Mouse (Mus musculus): ENCODE measurements around the gene Tbc1d8. TPM values are rescaled to one million over a fixed set of nuclear protein-coding genes. Genes with fewer than 3 reads are reported as not detected.

Tbc1d8 gene
- total and polyA plus RNA-seq, 2 experiments from 2014 or later: 7.8 to 17.4 TPM

DNA sequence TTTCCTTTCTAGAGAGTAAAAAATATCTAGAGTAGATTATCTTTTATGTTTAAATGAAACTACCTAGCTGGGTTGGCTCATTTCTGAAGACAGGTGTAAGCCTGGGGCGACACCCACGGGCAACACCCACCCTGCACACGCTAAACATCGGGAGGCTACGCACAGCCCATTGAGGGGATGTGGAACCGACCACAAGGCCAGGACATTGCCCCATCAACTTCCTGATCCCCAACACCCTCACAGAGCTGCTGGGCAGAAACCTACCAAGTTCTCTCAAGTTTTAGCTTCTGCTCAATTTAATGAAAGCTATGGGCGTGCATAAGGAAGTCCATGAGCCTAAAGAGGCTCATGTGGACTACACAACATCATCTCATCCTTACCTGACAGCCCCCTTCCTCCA, 9.6 kb downstream of the Tbc1d8 start:
- Histone ChIP-seq H3K4me3 (ENCODE audit: low read length) (no peak overlapping the region), H3K27ac (no peak overlapping the region), H3K27me3 (ENCODE audit: insufficient read depth, low read length) (no peaks in the 10 kb centered on the region), H3K4me2 (ENCODE audit: low read depth, low read length) (no peak overlapping the region), H3K9ac (replicated peaks; ENCODE audit: low read length) (no peak overlapping the region), H3K9me3 (ENCODE audit: low read length) (0 out of 2 replicates have a peak, but pooled peaks cover 2% of the 10 kb centered on the region), H3K36me3 (ENCODE audit: insufficient read depth, low read length) (no peaks in the 10 kb centered on the region), H3K4me1 (ENCODE audit: insufficient read depth, low read length) (no peaks in the 10 kb centered on the region)
- ATAC-seq: no peak
- no peak for DNase-seq (ENCODE audit: low spot score)
- WGBS: 91% methylated on average over 7 of the region's 7 CpGs
- TF ChIP-seq CTCF (IDR thresholded peaks at IDR 0.05; ENCODE audit: low read depth): no peak

DNA sequence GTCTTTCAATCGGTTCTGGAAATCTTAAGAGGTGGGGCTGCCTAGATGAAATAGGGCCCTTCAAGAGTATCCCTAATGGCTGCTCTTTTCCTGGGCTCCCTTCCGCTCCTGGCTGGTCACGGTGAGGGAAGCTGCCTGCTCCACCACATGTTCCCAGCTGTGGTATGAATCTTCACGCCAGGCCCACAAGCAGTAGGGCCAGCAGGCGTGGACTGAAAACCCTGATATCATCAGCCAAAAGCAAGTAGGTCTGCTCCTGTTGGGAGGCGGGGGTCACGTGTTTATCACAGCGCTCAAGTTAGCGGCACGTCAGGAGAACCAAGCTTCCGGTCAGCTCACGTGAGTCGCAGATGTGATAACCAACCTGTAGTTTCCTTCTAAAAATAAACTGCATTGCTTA, 12.0 kb downstream of the Tbc1d8 start:
- no peak overlapping the region for H3K4me3 ChIP-seq (ENCODE audit: low read length)
- H3K9me3 ChIP-seq (ENCODE audit: low read length): 0 out of 2 replicates have a peak, but pooled peaks cover 2% of the 10 kb centered on the region
- 97% methylated on average over 13 of the region's 13 CpGs for WGBS
- no peak overlapping the region for H3K9ac ChIP-seq (replicated peaks; ENCODE audit: low read length)
- no peaks in the 10 kb centered on the region for H3K27me3 ChIP-seq (ENCODE audit: insufficient read depth, low read length)
- ATAC-seq (no peak), DNase-seq (ENCODE audit: low spot score) (no peak)
- no peaks in the 10 kb centered on the region for H3K4me1 ChIP-seq (ENCODE audit: insufficient read depth, low read length)
- no peak for TF ChIP-seq CTCF (IDR thresholded peaks at IDR 0.05; ENCODE audit: low read depth)
- H3K4me2 ChIP-seq (ENCODE audit: low read depth, low read length): no peak overlapping the region
- H3K36me3 ChIP-seq (ENCODE audit: insufficient read depth, low read length): no peaks in the 10 kb centered on the region
- no peak overlapping the region for H3K27ac ChIP-seq

DNA sequence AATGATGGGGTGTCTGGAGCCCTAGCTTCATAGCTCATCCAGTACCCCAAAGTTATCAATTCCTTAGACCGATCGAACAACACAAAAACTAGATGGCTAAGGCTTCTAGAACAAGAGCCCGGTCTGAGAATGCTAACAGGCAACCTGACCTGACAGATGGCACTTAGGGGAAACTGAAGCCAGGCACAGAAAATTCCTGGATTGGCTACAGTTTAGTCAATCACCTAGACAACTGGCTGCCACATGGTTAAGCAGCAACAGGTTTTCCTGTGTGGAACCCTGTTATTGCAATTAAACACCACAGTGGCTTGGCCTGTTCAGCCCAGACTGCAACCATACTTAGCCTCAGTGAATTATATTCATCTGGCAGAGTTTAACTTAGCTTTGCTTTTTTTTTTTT, 13.8 kb downstream of the Tbc1d8 start:
- Histone ChIP-seq H3K4me2 (ENCODE audit: low read depth, low read length) (no peak overlapping the region), H3K4me3 (ENCODE audit: low read length) (no peak overlapping the region), H3K9ac (replicated peaks; ENCODE audit: low read length) (no peak overlapping the region), H3K36me3 (ENCODE audit: insufficient read depth, low read length) (no peaks in the 10 kb centered on the region), H3K4me1 (ENCODE audit: insufficient read depth, low read length) (no peaks in the 10 kb centered on the region), H3K9me3 (ENCODE audit: low read length) (no peaks in the 10 kb centered on the region), H3K27me3 (ENCODE audit: insufficient read depth, low read length) (no peaks in the 10 kb centered on the region), H3K27ac (no peak overlapping the region)
- ATAC-seq (no peak), DNase-seq (ENCODE audit: low spot score) (no peak)
- TF ChIP-seq CTCF (IDR thresholded peaks at IDR 0.05; ENCODE audit: low read depth): no peak
- WGBS: 89% methylated on average over 3 of the region's 3 CpGs

DNA sequence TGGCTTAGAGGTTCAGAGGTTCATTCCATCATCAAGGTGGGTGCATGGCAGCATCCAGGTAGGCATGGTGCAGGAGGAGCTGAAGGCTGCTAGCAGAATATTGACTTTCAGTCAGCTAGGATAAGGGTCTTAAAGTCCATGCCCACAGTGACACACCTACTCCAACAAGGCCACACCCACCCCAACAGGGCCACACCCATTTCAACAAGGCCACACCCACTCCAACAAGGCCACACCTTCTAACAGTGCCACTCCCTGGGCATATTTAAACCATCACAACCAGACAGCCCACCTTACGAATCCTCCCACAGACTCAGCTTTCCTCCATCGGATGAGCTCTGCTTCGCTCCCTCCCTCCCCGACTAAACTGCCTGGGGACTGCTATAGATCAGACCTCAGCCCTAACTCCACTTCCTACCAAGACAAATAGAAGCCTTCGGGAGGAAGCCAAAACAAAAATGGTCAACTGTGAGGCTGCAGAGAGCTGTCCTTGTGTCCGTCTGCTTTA, 15.6 kb downstream of the Tbc1d8 start:
- ATAC-seq (no peak), DNase-seq (ENCODE audit: low spot score) (no peak)
- Histone ChIP-seq H3K4me1 (ENCODE audit: insufficient read depth, low read length) (no peaks in the 10 kb centered on the region), H3K4me2 (ENCODE audit: low read depth, low read length) (no peak overlapping the region), H3K4me3 (ENCODE audit: low read length) (no peak overlapping the region), H3K9me3 (ENCODE audit: low read length) (no peaks in the 10 kb centered on the region), H3K27ac (no peak overlapping the region), H3K27me3 (ENCODE audit: insufficient read depth, low read length) (no peaks in the 10 kb centered on the region), H3K9ac (replicated peaks; ENCODE audit: low read length) (no peak overlapping the region), H3K36me3 (ENCODE audit: insufficient read depth, low read length) (no peaks in the 10 kb centered on the region)
- 93% methylated on average over 6 of the region's 6 CpGs for WGBS
- TF ChIP-seq CTCF (IDR thresholded peaks at IDR 0.05; ENCODE audit: low read depth): no peak

DNA sequence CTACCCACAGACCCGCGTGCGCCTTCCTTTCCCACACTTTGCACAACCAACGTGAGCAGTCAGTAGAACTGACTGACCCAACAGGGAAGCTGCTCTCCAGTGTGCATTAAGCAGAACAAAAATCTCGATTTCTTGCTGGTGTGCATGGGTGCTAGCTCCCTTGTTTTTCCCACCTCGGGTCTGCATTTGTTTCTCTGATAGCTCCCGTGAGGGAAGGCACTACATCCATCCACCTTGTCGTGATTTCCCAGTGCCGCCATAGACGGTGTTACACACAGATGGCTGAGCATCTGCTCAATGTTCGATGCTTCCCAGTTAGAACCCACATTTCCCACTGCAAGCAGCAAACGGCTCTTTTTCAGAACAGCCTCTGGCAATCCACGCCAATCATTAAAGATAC, 16.5 kb downstream of the Tbc1d8 start:
- 78% methylated on average over 13 of the region's 13 CpGs for WGBS

DNA sequence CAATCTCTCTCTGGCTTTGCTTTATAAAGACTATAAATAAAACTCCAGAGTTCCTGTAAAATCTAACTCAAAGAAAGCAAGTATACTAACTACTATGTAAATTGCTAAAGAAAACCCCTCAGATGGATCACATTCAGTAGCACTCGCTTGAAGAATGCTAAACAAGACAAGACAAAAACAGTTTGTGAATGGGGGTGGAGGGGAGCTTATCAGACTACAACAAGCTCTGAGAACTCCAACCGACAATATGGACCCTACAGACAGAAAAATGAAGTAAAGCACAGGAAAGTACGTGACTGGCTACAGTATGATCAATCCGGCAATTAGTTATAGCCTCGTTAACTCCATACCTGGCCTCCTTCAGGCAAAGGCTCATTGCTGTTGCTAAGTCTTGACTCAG, 18.1 kb downstream of the Tbc1d8 start:
- Histone ChIP-seq H3K4me2 (ENCODE audit: low read depth, low read length) (no peak overlapping the region), H3K4me1 (ENCODE audit: insufficient read depth, low read length) (no peaks in the 10 kb centered on the region)
- 66% methylated on average over 5 of the region's 5 CpGs for WGBS

More for the DNA sequence above, 16.5 kb downstream of the Tbc1d8 start:
- Histone ChIP-seq H3K27me3 (ENCODE audit: insufficient read depth, low read length) (no peaks in the 10 kb centered on the region), H3K9ac (replicated peaks; ENCODE audit: low read length) (no peak overlapping the region), H3K27ac (no peak overlapping the region), H3K36me3 (ENCODE audit: insufficient read depth, low read length) (no peaks in the 10 kb centered on the region), H3K4me1 (ENCODE audit: insufficient read depth, low read length) (no peaks in the 10 kb centered on the region), H3K9me3 (ENCODE audit: low read length) (no peaks in the 10 kb centered on the region), H3K4me3 (ENCODE audit: low read length) (no peak overlapping the region), H3K4me2 (ENCODE audit: low read depth, low read length) (no peak overlapping the region)
- DNase-seq (ENCODE audit: low spot score) (no peak), ATAC-seq (no peak)
- no peak for TF ChIP-seq CTCF (IDR thresholded peaks at IDR 0.05; ENCODE audit: low read depth)

DNA sequence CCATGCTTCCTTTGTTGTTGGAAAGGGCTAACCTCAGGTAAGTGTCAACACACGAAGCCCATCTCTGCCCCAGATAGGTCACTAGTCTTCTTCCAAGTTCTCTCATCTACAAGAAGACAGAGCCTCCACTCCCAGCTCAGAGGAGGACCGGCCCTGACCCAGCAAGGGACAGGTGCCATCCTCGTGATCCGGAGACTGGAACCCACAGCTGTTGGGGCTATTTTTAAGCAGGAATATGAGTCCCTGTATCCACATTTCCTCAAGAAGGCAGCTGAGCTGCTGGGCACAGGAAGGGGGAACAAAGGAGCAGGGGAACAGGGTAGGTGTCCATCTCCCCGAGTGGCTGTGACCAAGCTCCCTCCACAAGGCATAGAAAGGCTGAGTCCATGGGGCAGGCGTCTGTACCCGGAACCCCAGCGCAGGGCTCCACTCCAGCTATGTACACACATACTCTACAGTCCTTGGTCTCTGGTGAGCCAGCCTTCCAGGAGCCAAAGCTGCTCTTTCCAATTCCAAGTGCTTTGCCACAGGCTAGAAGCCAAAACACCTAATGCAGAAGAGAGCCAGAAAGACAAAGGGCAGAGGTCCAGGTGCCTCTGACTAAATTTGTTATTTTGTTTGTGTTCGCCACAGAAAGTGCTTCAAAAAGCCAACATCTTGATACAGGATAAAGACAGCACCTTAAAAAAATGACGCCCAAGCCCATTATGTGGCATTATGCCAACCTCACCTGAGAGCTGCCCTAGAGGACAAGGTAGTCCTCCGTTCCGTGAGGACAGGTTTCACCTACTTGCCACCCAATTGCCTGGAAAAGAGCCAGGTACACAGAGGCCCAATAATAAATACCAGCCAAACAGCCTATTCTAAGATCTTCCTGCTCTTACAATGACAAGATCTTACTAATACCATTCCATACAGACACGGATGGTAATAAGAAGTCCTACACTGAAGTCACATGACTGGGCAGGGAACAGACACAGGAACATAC, 20.4 kb downstream of the Tbc1d8 start:
- Histone ChIP-seq H3K4me2 (ENCODE audit: low read depth, low read length) (no peak overlapping the region), H3K36me3 (ENCODE audit: insufficient read depth, low read length) (no peaks in the 10 kb centered on the region), H3K9ac (replicated peaks; ENCODE audit: low read length) (no peak overlapping the region), H3K4me1 (ENCODE audit: insufficient read depth, low read length) (no peaks in the 10 kb centered on the region), H3K4me3 (ENCODE audit: low read length) (no peak overlapping the region), H3K27ac (no peak overlapping the region), H3K9me3 (ENCODE audit: low read length) (no peaks in the 10 kb centered on the region), H3K27me3 (ENCODE audit: insufficient read depth, low read length) (no peaks in the 10 kb centered on the region)
- TF ChIP-seq CTCF (IDR thresholded peaks at IDR 0.05; ENCODE audit: low read depth): no peak
- no peak for ATAC-seq
- DNase-seq (ENCODE audit: low spot score): no peak
- WGBS: 93% methylated on average over 13 of the region's 13 CpGs

More for the DNA sequence above, 18.1 kb downstream of the Tbc1d8 start:
- no peak for TF ChIP-seq CTCF (IDR thresholded peaks at IDR 0.05; ENCODE audit: low read depth)
- H3K9me3 ChIP-seq (ENCODE audit: low read length): no peaks in the 10 kb centered on the region
- no peak for ATAC-seq
- no peaks in the 10 kb centered on the region for H3K36me3 ChIP-seq (ENCODE audit: insufficient read depth, low read length)
- no peaks in the 10 kb centered on the region for H3K27me3 ChIP-seq (ENCODE audit: insufficient read depth, low read length)
- H3K27ac ChIP-seq: no peak overlapping the region
- no peak overlapping the region for H3K9ac ChIP-seq (replicated peaks; ENCODE audit: low read length)
- H3K4me3 ChIP-seq (ENCODE audit: low read length): no peak overlapping the region
- no peak for DNase-seq (ENCODE audit: low spot score)

All from hindbrain, postnatal 0 days (tissue).